Mouse (Mus musculus) thymus, postnatal 4 days (tissue): ENCODE results near the gene Ccser1.
"Not testable (repeated sequence)": the region's sequence is repeated elsewhere in the genome, so short reads cannot be mapped to it uniquely, and the experiment has no call there.

Experiments
- DNase-seq: peaks from one replicate; pipeline ENCODE4 v3.0.0; 2021

Ccser1 gene

DNA sequence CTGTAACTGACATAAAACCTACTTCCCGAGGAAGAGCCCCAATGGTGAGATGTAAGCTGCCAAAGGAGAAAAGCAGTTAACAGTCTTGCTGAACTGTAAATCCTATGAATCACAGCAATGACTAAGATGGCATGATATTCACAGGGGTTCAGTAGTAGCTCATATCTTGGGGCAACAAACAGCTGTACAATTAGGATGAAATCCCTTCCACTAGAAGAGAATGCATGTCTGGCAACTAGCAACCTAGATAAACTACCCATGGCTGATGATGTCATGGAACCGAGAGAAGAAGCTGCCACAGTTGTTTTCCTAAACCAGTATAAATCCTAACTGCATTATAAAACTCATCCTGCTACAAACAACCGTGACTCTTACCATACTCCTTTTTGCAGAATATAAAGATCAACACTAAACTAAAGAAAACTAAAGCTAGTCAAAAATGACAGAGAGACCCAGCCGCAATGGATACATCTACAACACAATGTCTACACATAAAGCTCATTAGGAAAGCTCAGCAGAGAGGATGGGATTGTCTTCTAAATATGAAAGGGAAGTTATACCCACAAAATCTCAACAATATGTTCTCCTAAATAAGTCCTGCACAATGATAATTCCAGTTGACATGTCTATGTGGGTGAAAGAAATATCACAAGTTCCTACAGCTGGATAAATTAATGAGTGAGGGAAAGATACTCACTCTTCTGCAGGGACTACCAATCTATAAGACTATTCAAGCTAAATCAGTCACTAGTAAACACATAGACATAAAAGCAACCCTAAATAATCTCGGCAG, 550.2 kb downstream of the Ccser1 start:
- no peak for DNase-seq

DNA sequence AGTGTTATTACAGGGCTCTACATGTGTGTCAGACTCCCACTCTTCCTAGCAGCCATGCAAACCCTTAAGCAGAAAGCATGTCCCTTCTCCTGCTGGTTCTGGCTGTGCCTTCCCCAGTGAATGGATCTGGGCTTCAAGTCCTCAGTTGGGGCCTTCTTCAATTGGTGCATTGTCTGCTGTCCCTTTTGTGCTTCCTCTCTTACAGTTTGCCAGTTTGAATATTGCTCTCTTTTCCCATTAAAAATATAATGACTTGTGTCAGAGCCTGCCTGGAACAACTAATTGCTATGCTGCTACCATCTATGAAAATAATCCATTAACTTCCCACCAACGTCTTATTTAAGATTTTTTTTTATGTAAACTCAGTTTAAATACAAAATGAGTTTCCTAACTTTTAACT, 566.2 kb downstream of the Ccser1 start:
- DNase-seq, result no peak

DNA sequence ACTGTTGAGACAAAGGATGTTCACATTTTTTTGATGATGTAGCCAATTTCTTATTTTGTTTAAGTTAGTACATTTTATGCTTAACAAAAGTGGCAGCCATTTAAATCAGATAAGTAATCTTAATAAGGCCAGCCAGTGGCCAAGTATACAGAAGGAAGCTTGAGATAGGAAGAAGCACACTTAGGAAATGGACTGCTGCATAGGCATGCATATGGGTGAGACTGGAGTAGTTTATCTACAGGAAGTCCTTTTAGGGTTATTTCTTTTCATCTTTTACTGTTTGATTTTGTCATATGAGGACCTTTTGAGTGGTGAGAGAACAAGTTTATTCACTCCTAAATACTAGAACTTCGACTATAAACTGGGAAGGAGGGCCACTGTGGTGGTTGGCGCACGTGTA, 582.0 kb downstream of the Ccser1 start:
- no peak for DNase-seq

DNA sequence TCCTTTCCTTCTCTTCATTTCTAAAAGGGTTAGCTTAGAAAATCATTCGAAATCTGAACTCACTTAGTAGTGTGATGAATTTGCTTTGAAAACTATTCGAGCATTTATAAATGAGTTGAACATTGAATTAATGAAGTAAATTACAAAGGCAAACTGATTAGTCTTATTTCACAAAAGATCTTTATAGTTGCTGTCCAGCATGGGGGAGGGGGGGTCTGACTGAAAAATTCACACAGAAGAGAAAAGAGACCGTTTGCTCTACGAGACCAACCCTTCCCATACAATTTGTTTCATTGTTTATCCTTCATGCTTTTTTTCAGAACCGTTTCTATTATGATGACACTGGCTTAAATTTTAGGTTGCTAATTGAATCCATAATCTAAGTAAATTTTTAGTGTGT, 583.3 kb downstream of the Ccser1 start:
- DNase-seq, result no peak

GRCm38 (mm10) chr6:61765801-61766200, 585.7 kb downstream of the Ccser1 start:
- DNase-seq, result no peak

DNA sequence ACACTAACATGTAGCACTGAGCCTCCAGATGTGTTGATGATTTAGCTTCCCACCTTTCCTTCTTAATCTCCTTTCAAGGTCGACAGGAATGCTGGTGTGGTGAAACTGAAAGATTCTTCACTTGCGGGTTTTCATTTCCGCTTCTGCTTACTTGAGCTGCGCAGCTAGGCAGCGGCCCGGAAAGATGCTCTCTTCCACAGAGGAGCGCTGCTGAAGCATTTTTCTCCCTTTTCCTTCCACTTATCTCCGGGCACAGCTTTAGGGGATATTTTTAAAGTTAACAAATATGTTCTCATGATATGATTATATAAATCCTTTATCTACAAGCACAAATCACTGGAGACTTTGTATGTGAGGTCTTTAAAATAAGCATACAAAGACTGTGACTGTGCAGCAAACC, 587.0 kb downstream of the Ccser1 start:
- no peak for DNase-seq

DNA sequence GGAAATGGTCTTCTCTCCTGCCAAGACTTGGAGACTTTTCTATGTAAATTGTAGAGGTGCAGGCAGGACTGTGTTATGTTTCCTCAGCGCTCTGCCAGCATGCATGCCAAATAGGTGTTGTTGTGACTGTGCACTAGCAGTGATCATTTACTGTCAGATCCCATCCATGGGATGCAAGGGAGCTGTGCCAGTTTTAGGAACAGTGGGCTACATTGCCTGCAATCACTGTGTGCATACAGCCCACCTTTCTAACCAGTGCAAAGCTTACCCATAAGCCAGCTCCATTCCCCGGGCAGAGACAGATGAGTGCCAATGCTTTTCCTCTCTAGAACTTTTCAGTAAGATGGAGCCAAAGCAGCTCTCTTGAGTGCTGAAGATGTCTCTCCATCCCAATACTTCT, 606.6 kb downstream of the Ccser1 start:
- DNase-seq, result no peak

GRCm38 (mm10) chr6:61800889-61801288, 620.8 kb downstream of the Ccser1 start:
- DNase-seq, result no peak

- DNase-seq, result no peak
These were observed 625.4 kb downstream of the Ccser1 start for GRCm38 (mm10) chr6:61805481-61805880.

- DNase-seq, result no peak
These were observed 637.6 kb downstream of the Ccser1 start for GRCm38 (mm10) chr6:61817716-61818115.

DNA sequence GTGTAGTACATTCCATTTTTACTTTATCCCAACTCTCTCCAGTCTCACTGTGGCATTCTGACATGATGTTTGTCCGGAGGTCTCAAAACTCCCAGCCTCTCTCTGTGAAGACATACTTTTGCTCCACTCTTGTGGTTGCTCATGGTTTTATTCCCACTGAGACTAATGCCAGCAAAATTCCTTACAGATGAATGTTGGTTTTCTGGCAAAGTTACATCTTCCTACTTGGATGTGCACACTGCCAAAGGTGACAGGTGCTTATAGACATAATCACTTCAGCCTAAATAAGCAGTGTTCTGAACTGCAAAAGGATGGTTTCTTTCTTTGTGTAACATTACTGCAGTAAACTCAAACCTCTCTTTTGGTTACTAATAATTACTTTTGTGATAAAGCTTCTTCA, 696.2 kb downstream of the Ccser1 start:
- DNase-seq, result no peak

DNA sequence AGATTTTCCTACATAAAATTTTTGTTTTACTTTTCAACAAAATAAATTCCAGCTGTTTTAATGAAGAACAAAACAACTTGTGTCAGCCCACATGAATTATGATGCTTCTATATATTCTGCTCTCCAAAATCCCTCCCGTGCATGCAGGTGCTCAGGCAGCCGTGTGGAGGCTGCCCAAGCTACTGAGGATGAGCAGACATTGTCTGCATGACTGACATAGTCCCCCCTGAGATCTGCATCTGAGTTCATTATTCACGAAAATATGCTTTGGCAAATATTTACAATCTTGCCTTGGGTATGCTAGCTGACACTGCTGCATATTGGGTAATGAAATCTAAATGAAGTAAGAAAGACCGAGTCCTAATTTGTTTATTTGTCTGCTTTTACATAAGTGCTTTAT, 718.1 kb downstream of the Ccser1 start:
- DNase-seq, result no peak

GRCm38 (mm10) chr6:61902715-61903114, 722.6 kb downstream of the Ccser1 start:
- peak; percentile 3 for DNase-seq

- DNase-seq, result no peak
These were observed 732.8 kb downstream of the Ccser1 start for GRCm38 (mm10) chr6:61912896-61913295.

DNA sequence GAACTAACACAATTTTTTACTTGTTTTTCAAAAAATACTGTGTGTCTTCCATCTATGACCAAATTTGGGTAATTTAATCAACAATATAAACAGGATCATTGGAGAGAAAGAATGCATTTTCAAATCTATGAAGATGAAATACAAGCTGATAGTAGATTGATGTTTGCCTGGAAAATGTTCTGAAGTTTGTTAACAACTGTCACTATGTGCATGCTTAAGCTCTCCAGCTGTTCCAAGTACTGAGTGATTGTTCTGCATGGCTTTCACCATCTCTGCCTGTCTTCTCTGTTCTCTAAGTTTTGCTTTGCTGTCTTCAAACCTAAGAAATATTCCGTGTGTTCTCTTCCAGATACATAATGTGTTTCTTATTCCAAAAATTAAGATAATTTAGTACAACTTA, 751.5 kb downstream of the Ccser1 start:
- no peak for DNase-seq

- no peak for DNase-seq
These were observed 756.5 kb downstream of the Ccser1 start for GRCm38 (mm10) chr6:61936656-61937055.

DNA sequence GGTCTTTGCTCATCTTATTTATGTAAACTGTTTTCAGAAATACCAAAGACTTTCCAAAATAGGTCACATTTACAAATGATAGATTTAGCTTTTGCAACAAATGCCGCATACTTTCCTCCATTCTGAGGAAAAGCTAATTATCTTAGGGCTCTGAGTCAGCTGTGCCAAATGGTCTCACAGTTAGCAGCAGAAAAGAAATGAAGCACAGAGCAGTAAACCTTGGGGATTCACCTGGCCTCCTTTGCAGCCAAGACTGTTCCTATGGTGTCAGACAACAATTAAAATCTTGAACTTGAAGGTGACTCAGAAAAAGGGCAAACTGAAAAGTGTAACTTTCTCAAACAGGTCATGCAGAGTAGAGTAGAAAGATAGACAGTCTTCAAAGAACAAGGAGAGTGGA, 759.1 kb downstream of the Ccser1 start:
- DNase-seq, result no peak

- no peak for DNase-seq
These were observed 773.6 kb downstream of the Ccser1 start for GRCm38 (mm10) chr6:61953703-61954102.

- DNase-seq, result no peak
These were observed 796.8 kb downstream of the Ccser1 start for GRCm38 (mm10) chr6:61976878-61977277.

DNA sequence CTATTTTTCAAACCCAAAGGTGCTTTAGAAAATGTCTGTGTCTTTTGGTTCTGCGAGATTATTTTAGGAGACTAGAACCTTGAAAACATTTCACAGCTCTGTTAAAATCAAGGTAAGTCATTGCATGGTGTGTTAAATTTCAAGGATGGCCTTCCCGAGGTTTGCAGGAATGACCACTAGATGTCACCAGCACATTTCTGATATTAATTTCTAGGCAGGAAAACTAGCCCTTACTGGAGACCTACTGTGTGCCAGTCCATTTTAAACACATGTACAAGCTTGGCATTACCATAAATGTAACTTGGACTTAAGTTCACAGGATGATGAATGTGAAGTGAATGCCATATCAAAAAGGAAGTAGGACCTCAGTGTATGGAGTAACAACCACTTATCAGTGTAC, 798.3 kb downstream of the Ccser1 start:
- no peak for DNase-seq

DNA sequence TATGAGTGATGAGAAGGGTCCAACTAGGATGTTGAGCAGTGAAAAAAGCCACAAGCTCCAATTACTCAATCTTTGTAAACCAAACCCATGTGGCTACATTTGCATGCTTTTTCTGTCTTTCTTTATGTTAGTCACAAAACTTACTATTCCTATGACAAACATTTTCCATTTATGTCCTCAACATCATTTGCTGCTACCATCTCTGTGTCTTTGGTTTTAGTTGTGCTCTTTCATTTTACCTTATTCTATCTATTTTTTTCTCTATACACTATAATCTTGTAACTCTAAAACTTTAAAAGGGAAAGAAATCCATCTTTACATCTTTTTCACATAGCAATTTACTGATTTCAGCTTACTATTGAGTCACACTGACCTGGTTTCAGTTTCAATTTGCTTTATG, 834.2 kb downstream of the Ccser1 start:
- no peak for DNase-seq

DNA sequence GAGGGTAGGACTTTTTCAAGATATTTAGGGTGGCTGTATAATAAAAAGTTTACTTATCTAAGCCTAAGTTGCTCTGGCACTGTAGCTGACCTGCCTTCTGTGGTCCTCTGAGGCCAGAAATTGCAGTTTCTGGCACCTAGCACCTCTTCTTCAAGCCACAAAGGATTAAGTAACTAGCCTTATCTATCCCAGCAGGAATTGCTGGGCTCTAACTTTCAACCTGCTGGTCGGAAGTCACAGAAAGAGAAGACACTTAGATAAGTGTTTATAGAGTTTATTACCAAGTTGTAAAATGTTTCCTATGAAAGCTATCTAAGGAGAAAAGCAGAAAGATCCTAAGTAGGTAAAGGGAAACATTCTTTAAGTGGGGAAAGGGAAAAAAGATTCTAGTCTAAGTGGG, 864.3 kb downstream of the Ccser1 start:
- no peak for DNase-seq

- DNase-seq, result not testable (repeated sequence)
These were observed 864.9 kb downstream of the Ccser1 start for GRCm38 (mm10) chr6:62045042-62045441.

GRCm38 (mm10) chr6:62055276-62055675, 875.2 kb downstream of the Ccser1 start:
- no peak for DNase-seq

- no peak for DNase-seq
These were observed 886.4 kb downstream of the Ccser1 start for GRCm38 (mm10) chr6:62066363-62067023.
